Mouse (Mus musculus): Measurements from ENCODE around the gene Zbtb43.

GRCm38 (mm10) chr2:33454816-33455215 is 13.5 kb downstream of the Zbtb43 start:
- TF ChIP-seq CTCF (IDR thresholded peaks at IDR 0.05; ENCODE audit: insufficient read depth, low read depth, low read length) (no peak), POLR2A (IDR thresholded peaks at IDR 0.05; ENCODE audit: insufficient read depth, low read depth, low read length) (no peak)
